Mouse (Mus musculus) ES-E14 (cell line): ENCODE measurements at regions not wholly inside any gene's neighbourhood (a gene's known extent, or its start where the extent isn't known, plus 50 kb on each side); places are given as distances from the start of the nearest gene placed in this dataset.

Experiments
- DNase-seq: peaks from one replicate; pipeline ENCODE4 v3.0.0-alpha.2; 2013; ENCODE audit warnings: low read depth, low spot score
- H3K27ac ChIP-seq: 2 replicates; pipeline ENCODE4 v1.5.1; 2012; ENCODE audit warnings: low read depth, mild to moderate bottlenecking, low read length, moderate library complexity, mixed read lengths; ENCODE audit not compliant: poor library complexity, insufficient read depth, severe bottlenecking
- H3K36me3 ChIP-seq: 2 replicates; pipeline ENCODE4 v1.6.1; 2012; ENCODE audit warnings: mild to moderate bottlenecking, low read length, moderate library complexity, mixed read lengths; ENCODE audit not compliant: control insufficient read depth, poor library complexity, insufficient read depth, severe bottlenecking
- H3K4me1 ChIP-seq, 2 experiments: fragments of 150-350 bp in 1 of 2; sonication (generic) in 1 of 2; 2 replicates each; pipeline ENCODE4 v1.6.1; 2012; ENCODE audit warnings: low read length in 2 of 2, mild to moderate bottlenecking in 1 of 2, mixed read lengths in 1 of 2; ENCODE audit not compliant: control insufficient read depth in 2 of 2, insufficient read depth in 2 of 2, poor library complexity in 1 of 2
- H3K4me3 ChIP-seq, 2 experiments: fragments of 150-350 bp in 1 of 2; sonication (generic) in 1 of 2; 2 replicates each; pipeline ENCODE4 v1.5.1; 2012; ENCODE audit warnings: low read length in 2 of 2, low read depth in 1 of 2, mild to moderate bottlenecking in 1 of 2, mixed read lengths in 1 of 2; ENCODE audit not compliant: insufficient read depth in 1 of 2, poor library complexity in 1 of 2, severe bottlenecking in 1 of 2
- H3K9ac ChIP-seq: 2 replicates; pipeline ENCODE4 v1.6.1; 2012; ENCODE audit warnings: low read depth, mild to moderate bottlenecking, low read length, mixed read lengths; ENCODE audit not compliant: poor library complexity, insufficient read depth, severe bottlenecking
- H3K9me3 ChIP-seq: fragments of 150-350 bp; sonication (generic); 2 replicates; pipeline ENCODE4 v1.6.1; 2012; ENCODE audit warnings: low read depth, mild to moderate bottlenecking, low read length; ENCODE audit not compliant: control insufficient read depth, insufficient read depth
- CHD2 ChIP-seq: IDR thresholded peaks from 2 replicates; pipeline ENCODE4 v1.6.1; 2014; ENCODE audit warnings: mild to moderate bottlenecking, low read depth, low read length, inconsistent platforms
- HCFC1 ChIP-seq: IDR thresholded peaks from 2 replicates; pipeline ENCODE4 v1.6.1; 2012; ENCODE audit warnings: low read length, inconsistent platforms, borderline replicate concordance; ENCODE audit not compliant: insufficient read depth
- MAFK ChIP-seq: IDR thresholded peaks from 2 replicates; pipeline ENCODE4 v1.6.1; 2014; ENCODE audit warnings: mild to moderate bottlenecking, low read depth, low read length, inconsistent platforms; ENCODE audit not compliant: insufficient read depth
- ZC3H11A ChIP-seq: IDR thresholded peaks from 2 replicates; pipeline ENCODE4 v1.6.1; 2012; ENCODE audit warnings: low read depth, mild to moderate bottlenecking, inconsistent platforms, low read length, borderline replicate concordance
- ZNF384 ChIP-seq: IDR thresholded peaks from 2 replicates; pipeline ENCODE4 v1.6.1; 2012; ENCODE audit warnings: low read depth, low read length, inconsistent platforms
- in situ Hi-C, 2 experiments: fragments of 600-800 bp; cut with MboI; formaldehyde crosslinking; loops; one replicate each; pipeline ENCODE4 v1.15.1; 2025; ENCODE audit warnings: low sequenced_read_pairs in 2 of 2, inconsistent platforms in 1 of 2; ENCODE audit not compliant: unreplicated experiment in 2 of 2

DNA sequence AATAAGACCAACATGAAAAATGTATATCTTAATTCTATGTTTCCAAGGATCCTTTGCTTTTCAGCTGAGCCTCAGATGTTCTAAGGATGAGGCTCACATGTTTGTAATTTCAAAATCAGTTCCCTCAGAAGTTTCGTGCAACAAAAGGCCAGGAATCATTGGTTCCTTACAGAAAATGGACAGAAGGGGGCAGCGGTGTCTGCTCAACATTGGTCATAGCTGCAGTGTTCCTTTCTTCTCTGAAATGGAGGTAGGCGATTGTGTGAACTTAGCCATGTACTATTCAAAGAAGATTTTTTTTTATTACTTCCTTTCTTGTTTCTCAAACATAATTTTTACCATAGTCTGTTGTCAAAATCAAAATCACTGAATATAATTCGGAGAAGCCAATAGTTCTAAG is 167.9 kb upstream of the Akr1e1 start:
- peak; percentile 24 for DNase-seq
- no peak for TF ChIP-seq ZNF384
- TF ChIP-seq CHD2: no peak
- TF ChIP-seq MAFK: no peak
- peak; percentile 94 for TF ChIP-seq ZC3H11A
- TF ChIP-seq HCFC1: no peak

DNA sequence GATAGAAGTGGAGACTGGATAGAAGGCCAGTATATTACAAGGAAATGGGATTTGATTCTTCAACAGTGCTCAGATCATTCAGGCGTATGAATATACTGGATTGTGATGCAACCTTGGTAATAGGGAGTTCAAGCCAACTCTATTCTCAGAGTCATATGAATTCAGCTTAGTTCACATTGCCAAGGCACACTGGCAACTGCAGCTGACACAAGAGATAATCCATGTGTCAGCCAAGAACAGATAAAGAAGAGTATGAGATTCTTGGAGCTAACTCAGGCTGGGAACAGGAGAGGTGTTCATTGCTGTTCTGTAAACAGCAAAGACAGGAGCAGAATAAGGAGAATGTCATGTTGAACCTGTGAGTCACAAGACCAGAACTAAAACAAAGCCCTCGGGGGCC is 163.3 kb upstream of the Akr1e1 start:
- Histone ChIP-seq H3K4me3 (no peak overlapping the region), H3K9me3 (no peaks in the 10 kb centered on the region), H3K36me3 (no peaks in the 10 kb centered on the region), H3K4me1 (peaks cover 3 to 6% of the 10 kb centered on the region in 2 experiments; a peak in 3 of 4 replicates), H3K27ac (no peak overlapping the region), H3K9ac (no peak overlapping the region)
- no peak for DNase-seq
- TF ChIP-seq CHD2 (no peak), HCFC1 (no peak), MAFK (no peak), ZC3H11A (no peak), ZNF384 (no peak)
- in situ Hi-C loops: no loop called here

More for the DNA sequence above, 167.9 kb upstream of the Akr1e1 start:
- H3K9me3 ChIP-seq: no peaks in the 10 kb centered on the region
- in situ Hi-C loops: no loop called here
- no peaks in the 10 kb centered on the region for H3K36me3 ChIP-seq
- H3K4me1 ChIP-seq: peaks cover 3% of the 10 kb centered on the region in 2 experiments; a peak in 2 of 4 replicates
- H3K4me3 ChIP-seq: no peak overlapping the region
- no peak overlapping the region for H3K27ac ChIP-seq
- no peak overlapping the region for H3K9ac ChIP-seq

DNA sequence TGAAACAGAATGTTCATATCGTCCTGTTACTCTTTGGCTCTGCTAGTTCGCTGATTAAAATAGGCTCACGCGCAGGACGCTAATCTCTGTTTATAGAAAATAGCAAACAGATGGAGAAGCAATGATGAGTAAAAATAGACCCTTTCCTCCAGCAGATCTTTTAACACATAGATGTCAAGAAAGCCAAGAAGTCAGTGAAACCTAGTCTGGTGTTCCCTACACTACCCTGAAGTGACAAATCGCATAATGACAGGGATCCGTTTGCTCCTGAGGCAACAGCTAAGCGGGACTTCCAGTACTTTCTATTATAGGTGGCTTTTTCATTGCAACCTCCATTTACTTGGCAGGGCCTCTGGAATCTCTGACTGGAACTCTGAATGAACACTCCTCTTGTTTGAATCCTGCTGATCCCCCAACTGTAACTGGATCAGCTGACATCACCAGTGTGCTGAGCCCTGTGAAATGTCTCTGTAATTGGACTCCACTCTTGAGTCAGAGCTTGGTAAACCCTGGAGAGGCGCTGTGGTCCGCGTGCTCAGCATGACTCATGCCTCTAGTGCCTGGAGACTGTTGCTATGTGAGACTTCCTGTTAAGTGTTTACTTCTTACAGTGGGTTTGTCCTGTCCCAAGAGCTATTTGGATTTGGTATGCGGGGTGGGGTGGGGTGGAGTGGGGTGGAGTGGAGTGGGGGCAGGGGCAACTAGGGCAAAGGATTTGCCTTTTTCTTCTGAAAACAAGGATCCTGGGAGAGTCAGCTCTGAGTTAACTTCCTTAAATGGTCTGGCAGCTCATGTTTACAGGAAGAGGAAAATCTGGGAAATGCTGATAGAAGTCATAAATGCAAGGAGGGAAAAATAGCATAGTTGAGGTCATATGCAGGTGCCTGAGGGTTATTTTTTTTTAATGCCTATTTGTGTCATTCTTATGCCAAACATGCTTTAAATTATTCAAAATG is 162.4 kb upstream of the Akr1e1 start:
- H3K27ac ChIP-seq: peak overlapping the region; percentile 92
- in situ Hi-C loops: no loop called here
- H3K9me3 ChIP-seq: no peaks in the 10 kb centered on the region
- H3K4me3 ChIP-seq: no peak overlapping the region
- H3K4me1 ChIP-seq: peaks cover 3 to 6% of the 10 kb centered on the region in 2 experiments; a peak in 3 of 4 replicates
- DNase-seq: peak; percentile 86
- H3K9ac ChIP-seq: peak overlapping the region; percentile 47; the same call in 1 of the 2 replicates
- no peaks in the 10 kb centered on the region for H3K36me3 ChIP-seq
- TF ChIP-seq ZC3H11A (no peak), MAFK (peak; percentile 94)

DNA sequence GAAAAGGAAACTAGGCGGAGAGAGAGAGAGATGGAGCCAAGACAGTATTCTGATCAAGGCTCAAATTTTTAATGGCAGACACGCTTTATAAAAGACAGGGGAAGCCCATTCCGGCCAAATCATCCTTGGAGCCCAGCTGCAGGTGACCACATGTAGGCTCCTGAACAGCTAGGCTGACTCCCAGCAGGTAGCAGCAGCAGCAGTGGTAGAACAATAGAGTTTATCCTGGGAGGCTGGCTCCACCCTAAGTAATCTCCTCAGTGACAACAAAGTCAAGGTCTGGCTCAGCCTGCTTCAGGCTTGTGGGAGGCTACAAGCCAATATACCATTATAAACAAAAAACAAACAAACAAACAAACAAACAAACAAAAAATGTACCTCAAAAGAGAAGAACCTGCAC is 151.0 kb upstream of the Akr1e1 start:
- H3K27ac ChIP-seq: no peak overlapping the region
- H3K4me1 ChIP-seq: 0 out of 4 replicates have a peak, but pooled peaks cover 0 to 3% of the 10 kb centered on the region in 2 experiments
- no peak overlapping the region for H3K4me3 ChIP-seq
- TF ChIP-seq ZNF384: no peak
- TF ChIP-seq CHD2: no peak
- no peak for TF ChIP-seq HCFC1
- TF ChIP-seq MAFK: no peak
- no peaks in the 10 kb centered on the region for H3K9me3 ChIP-seq
- in situ Hi-C loops: no loop called here
- DNase-seq: no peak
- no peaks in the 10 kb centered on the region for H3K36me3 ChIP-seq
- H3K9ac ChIP-seq: no peak overlapping the region
